Mouse (Mus musculus): ENCODE results near the gene 1600002K03Rik.

- no peak for TF ChIP-seq GATA1 (IDR thresholded peaks at IDR 0.05; ENCODE audit: low read length)
- TF ChIP-seq TAL1 (IDR thresholded peaks at IDR 0.05; ENCODE audit: low read length) = no peak
These were observed 40.8 kb upstream of the 1600002K03Rik start for GRCm38 (mm10) chr10:80131952-80132350.
